Mouse (Mus musculus) heart, embryonic 14.5 days (tissue): ENCODE measurements around the gene Grin3b. TPM values are rescaled to one million over a fixed set of nuclear protein-coding genes. Genes with fewer than 3 reads are reported as not detected.

Experiments
- ATAC-seq: fragments of 200-750 bp; cut with Nextera tagmentation; 2 replicates; pipeline ENCODE4 v1.8.0; 2017; ENCODE audit warnings: low read depth, moderate TSS enrichment; ENCODE audit not compliant: insufficient number of reproducible peaks, insufficient read depth, low FRiP score
- H3K27ac ChIP-seq, 2 experiments: fragments of 200-500 bp in 1 of 2; fragments of 300-500 bp in 1 of 2; sonication (generic) in 1 of 2; replicated peaks in 1 of 2; 2 replicates each; pipeline ENCODE4 v1.5.1; 2012 to 2014; ENCODE audit warnings: low read depth in 2 of 2, low read length in 2 of 2, control low read depth in 1 of 2, mild to moderate bottlenecking in 1 of 2, mixed read lengths in 1 of 2; ENCODE audit not compliant: control insufficient read depth in 1 of 2, insufficient read depth in 1 of 2
- H3K27me3 ChIP-seq: fragments of 300-500 bp; sonication (generic); 2 replicates; pipeline ENCODE4 v1.6.1; 2014; ENCODE audit warnings: mild to moderate bottlenecking, low read length, control low read depth; ENCODE audit not compliant: control insufficient read depth, insufficient read depth
- H3K36me3 ChIP-seq: fragments of 300-500 bp; sonication (generic); 2 replicates; pipeline ENCODE4 v1.6.1; 2014; ENCODE audit warnings: mild to moderate bottlenecking, control low read depth, low read length, mixed read lengths; ENCODE audit not compliant: control insufficient read depth, insufficient read depth
- H3K4me1 ChIP-seq, 2 experiments: fragments of 200-500 bp in 1 of 2; fragments of 300-500 bp in 1 of 2; sonication (generic) in 1 of 2; 2 replicates each; pipeline ENCODE4 v1.6.1; 2012 to 2014; ENCODE audit warnings: low read length in 2 of 2, control low read depth in 1 of 2, mixed read lengths in 1 of 2; ENCODE audit not compliant: control insufficient read depth in 2 of 2, insufficient read depth in 2 of 2
- H3K4me2 ChIP-seq: fragments of 300-500 bp; sonication (generic); 2 replicates; pipeline ENCODE4 v1.6.1; 2014; ENCODE audit warnings: mild to moderate bottlenecking, low read length
- H3K4me3 ChIP-seq, 2 experiments: fragments of 200-500 bp in 1 of 2; fragments of 300-500 bp in 1 of 2; sonication (generic) in 1 of 2; 2 replicates each; pipeline ENCODE4 v1.5.1; 2012 to 2014; ENCODE audit warnings: low read length in 2 of 2, mild to moderate bottlenecking in 2 of 2, control low read depth in 1 of 2, low read depth in 1 of 2, moderate library complexity in 1 of 2; ENCODE audit not compliant: control insufficient read depth in 1 of 2, insufficient read depth in 1 of 2
- H3K9ac ChIP-seq: fragments of 300-500 bp; sonication (generic); 2 replicates; pipeline ENCODE4 v1.6.1; 2014; ENCODE audit warnings: mild to moderate bottlenecking, low read length
- H3K9me3 ChIP-seq: fragments of 300-500 bp; sonication (generic); 2 replicates; pipeline ENCODE4 v1.6.1; 2016; ENCODE audit warnings: low read length, control low read depth; ENCODE audit not compliant: control insufficient read depth
- WGBS: fragments of 180-500 bp; shearing (Covaris S2); extraction: QIAGEN DNeasy Blood & Tissue Kit; methylation state at CpG from one replicate; pipeline ENCODE4 v1.1.7; 2014; 5-methylcytosine and 5-hydroxymethylcytosine counted together
- polyA plus RNA-seq: library from polyadenylated mRNA; unstranded; fragments of >200 nt; fragmentation: Nextera tagmentation; extraction: Ambion mirVana; gene quantifications from 2 replicates; pipeline ENCODE4 v1.2.1, GENCODE M21; 2014

Grin3b gene
- polyA plus RNA-seq, 1 experiment from 2014 or later: 0.18 TPM

DNA sequence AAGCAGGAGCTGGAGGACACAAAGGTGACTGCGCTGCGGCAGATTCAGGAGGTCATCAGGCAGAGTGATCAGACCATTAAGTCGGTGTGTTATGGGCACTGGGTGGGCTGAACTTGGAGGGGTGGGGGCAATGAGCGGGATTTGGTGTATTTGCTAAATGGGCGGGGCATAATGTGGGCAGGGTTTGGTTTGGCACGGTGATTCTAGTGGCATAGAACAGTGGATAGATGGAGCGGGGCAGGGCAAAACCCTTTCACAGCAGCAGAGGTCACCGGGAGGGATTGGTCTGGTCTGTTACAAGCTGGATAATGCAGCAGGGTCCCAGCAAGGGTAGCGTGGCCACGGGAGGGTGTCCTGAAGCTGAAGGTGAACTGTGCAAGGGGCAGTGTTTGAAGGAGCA, 54.9 kb downstream of the Grin3b start:
- no peaks in the 10 kb centered on the region for H3K9me3 ChIP-seq
- no peak overlapping the region for H3K9ac ChIP-seq
- H3K4me3 ChIP-seq: no peak overlapping the region
- no peak overlapping the region for H3K27ac ChIP-seq
- no peak overlapping the region for H3K4me2 ChIP-seq
- WGBS: 76% methylated on average over 10 of the region's 10 CpGs
- no peaks in the 10 kb centered on the region for H3K27me3 ChIP-seq
- peaks cover 4% of the 10 kb centered on the region; the same call in 1 of the 2 replicates for H3K36me3 ChIP-seq
- no peak for ATAC-seq
- H3K4me1 ChIP-seq: no peaks in the 10 kb centered on the region; a peak in 1 of 4 replicates

DNA sequence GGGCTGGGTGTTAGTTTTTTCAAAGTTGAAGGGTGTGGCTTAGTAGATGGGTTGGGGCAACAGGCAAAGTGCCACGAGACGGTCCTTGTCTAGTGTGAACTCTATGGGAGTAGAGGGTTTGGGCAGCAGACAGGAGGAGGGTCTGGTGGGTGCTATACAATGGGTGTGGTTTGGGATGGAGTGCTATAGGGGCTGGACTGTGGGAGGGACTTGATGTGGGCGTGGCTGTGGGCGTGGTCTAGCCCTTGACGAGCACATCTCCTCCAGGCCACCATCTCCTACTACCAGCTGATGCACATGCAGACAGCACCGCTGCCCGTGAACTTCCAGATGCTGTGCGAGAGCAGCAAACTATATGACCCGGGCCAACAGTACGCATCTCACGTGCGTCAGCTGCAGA, 55.4 kb downstream of the Grin3b start:
- no peak overlapping the region for H3K4me2 ChIP-seq
- no peaks in the 10 kb centered on the region for H3K9me3 ChIP-seq
- WGBS: 66% methylated on average over 12 of the region's 12 CpGs
- H3K9ac ChIP-seq: no peak overlapping the region
- ATAC-seq: no peak
- H3K36me3 ChIP-seq: peaks cover 4% of the 10 kb centered on the region
- H3K4me1 ChIP-seq: no peaks in the 10 kb centered on the region
- no peak overlapping the region for H3K27ac ChIP-seq
- no peaks in the 10 kb centered on the region for H3K27me3 ChIP-seq
- no peak overlapping the region for H3K4me3 ChIP-seq

Other genes with a start within 250 kb of the Grin3b start
- gene Polrmt, start 224.1 kb upstream of the Grin3b start, polyA plus RNA-seq: 20.2 and 27.4 TPM in 2 replicates
- 0.12 and 0.38 TPM in 2 replicates for gene Fgf22, start 215.6 kb upstream of the Grin3b start, polyA plus RNA-seq
- 54.4 and 62.5 TPM in 2 replicates for gene Rnf126, start 203.8 kb upstream of the Grin3b start, polyA plus RNA-seq
- 19.9 and 21.1 TPM in 2 replicates for gene Fstl3, start 193.4 kb upstream of the Grin3b start, polyA plus RNA-seq
- gene Prss57, start 179.8 kb upstream of the Grin3b start, polyA plus RNA-seq: 0.08 TPM in 1 of 2 replicates, not detected in the other
- gene Palm, start 177.1 kb upstream of the Grin3b start, polyA plus RNA-seq: 58.3 and 68.1 TPM in 2 replicates
- gene Misp, start 149.7 kb upstream of the Grin3b start, polyA plus RNA-seq: 0.61 and 1.5 TPM in 2 replicates
- gene Ptbp1, start 116.3 kb upstream of the Grin3b start, polyA plus RNA-seq: 62.7 and 78.9 TPM in 2 replicates
- 1.4 and 2.0 TPM in 2 replicates for gene Prtn3, start 96.2 kb upstream of the Grin3b start, polyA plus RNA-seq
- gene Plppr3, start 96.1 kb upstream of the Grin3b start, polyA plus RNA-seq: 6.9 and 9.4 TPM in 2 replicates
- 0.42 TPM in 1 of 2 replicates, not detected in the other for gene Elane, start 84.5 kb upstream of the Grin3b start, polyA plus RNA-seq
- not detected in 2 replicates for gene Cfd, start 79.9 kb upstream of the Grin3b start, polyA plus RNA-seq
- gene Med16, start 61.8 kb upstream of the Grin3b start, polyA plus RNA-seq: 34.7 TPM in 2 replicates
- 4.6 TPM in 1 of 2 replicates, not detected in the other for gene Gm26602, start 59.9 kb upstream of the Grin3b start, polyA plus RNA-seq
- gene Kiss1r, start 53.7 kb upstream of the Grin3b start, polyA plus RNA-seq: 0.19 and 0.70 TPM in 2 replicates
- 96.7 and 98.5 TPM in 2 replicates for gene R3hdm4, start 49.5 kb upstream of the Grin3b start, polyA plus RNA-seq
- gene Arid3a, start 43.7 kb upstream of the Grin3b start, polyA plus RNA-seq: 1.9 and 2.8 TPM in 2 replicates
- gene Wdr18, start 10.6 kb upstream of the Grin3b start, polyA plus RNA-seq: 73.2 and 84.4 TPM in 2 replicates
- gene Tmem259, start 13.6 kb downstream of the Grin3b start, polyA plus RNA-seq: 16.2 and 20.3 TPM in 2 replicates
- 265 and 275 TPM in 2 replicates for gene Cnn2, start 17.9 kb downstream of the Grin3b start, polyA plus RNA-seq
- 1.6 and 1.7 TPM in 2 replicates for gene Abca7, start 25.8 kb downstream of the Grin3b start, polyA plus RNA-seq
- gene Arhgap45, start 45.9 kb downstream of the Grin3b start, polyA plus RNA-seq: 3.0 and 3.4 TPM in 2 replicates
- 146 and 162 TPM in 2 replicates for gene Polr2e, start 69.1 kb downstream of the Grin3b start, polyA plus RNA-seq
- 715 and 757 TPM in 2 replicates for gene Gpx4, start 76.5 kb downstream of the Grin3b start, polyA plus RNA-seq
- gene Sbno2, start 134.9 kb downstream of the Grin3b start, polyA plus RNA-seq: 9.5 and 9.6 TPM in 2 replicates
- gene Stk11, start 145.1 kb downstream of the Grin3b start, polyA plus RNA-seq: 14.6 and 17.7 TPM in 2 replicates
- gene Atp5d, start 167.9 kb downstream of the Grin3b start, polyA plus RNA-seq: 988 and 1,015 TPM in 2 replicates
- 1.6 and 2.6 TPM in 2 replicates for gene Cbarp, start 170.1 kb downstream of the Grin3b start, polyA plus RNA-seq
- 21.2 and 25.8 TPM in 2 replicates for gene Midn, start 177.6 kb downstream of the Grin3b start, polyA plus RNA-seq
- gene Cirbp, start 195.3 kb downstream of the Grin3b start, polyA plus RNA-seq: 79.4 and 80.7 TPM in 2 replicates
- gene 1600002K03Rik, start 202.2 kb downstream of the Grin3b start, polyA plus RNA-seq: 7.7 and 11.1 TPM in 2 replicates
- gene Efna2, start 208.8 kb downstream of the Grin3b start, polyA plus RNA-seq: 8.4 and 10.1 TPM in 2 replicates